Mouse (Mus musculus): ENCODE data around the gene Sfxn2. TPM values are rescaled to one million over a fixed set of nuclear protein-coding genes. Genes with fewer than 3 reads are reported as not detected.
A peak's percentile ranks its signal among the peaks of the same experiment; 100 is the strongest.

Sfxn2 gene
- polyA plus RNA-seq, 1 experiment from 2014 or later: 12.9 TPM

GRCm38 (mm10) chr19:46608158-46608557 is 35.0 kb downstream of the Sfxn2 start:
- 97% methylated on average over 7 of the region's 7 CpGs for WGBS
- Histone ChIP-seq H3K27me3 (no peaks in the 10 kb centered on the region), H3K36me3 (peaks cover 67% of the 10 kb centered on the region), H3K27ac (replicated peaks) (no peak overlapping the region), H3K4me1 (replicated peaks) (no peaks in the 10 kb centered on the region), H3K4me2 (no peak overlapping the region), H3K9ac (no peak overlapping the region), H3K4me3 (no peak overlapping the region), H3K9me3 (no peaks in the 10 kb centered on the region)
- ATAC-seq (ENCODE audit: low read depth): no peak

DNA sequence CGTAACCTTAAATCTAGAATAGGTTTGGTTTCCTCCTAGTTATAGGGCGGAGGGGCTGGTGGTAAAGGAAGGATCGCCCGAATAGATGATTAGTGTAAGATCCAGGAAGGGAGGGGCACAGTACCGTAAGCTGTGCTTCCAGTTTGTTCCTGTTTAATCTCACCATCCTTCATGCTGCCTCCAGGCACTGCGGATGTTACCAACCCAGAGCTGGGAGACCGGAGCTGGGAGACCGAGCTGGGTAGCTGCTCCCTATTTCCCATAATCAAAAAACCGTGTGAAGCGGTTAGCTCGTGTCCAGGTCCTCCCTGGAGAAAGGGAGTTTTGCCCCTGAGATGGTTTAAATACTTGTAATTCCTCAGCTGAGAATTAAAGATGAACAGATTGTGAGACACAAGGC is 43.2 kb downstream of the Sfxn2 start:
- Histone ChIP-seq H3K27ac (replicated peaks) (no peak overlapping the region), H3K9me3 (no peaks in the 10 kb centered on the region), H3K36me3 (peaks cover 33% of the 10 kb centered on the region), H3K4me1 (replicated peaks) (peaks cover 32% of the 10 kb centered on the region), H3K27me3 (no peaks in the 10 kb centered on the region), H3K4me3 (no peak overlapping the region), H3K9ac (no peak overlapping the region), H3K4me2 (no peak overlapping the region)
- WGBS: 87% methylated on average over 11 of the region's 11 CpGs
- no peak for ATAC-seq (ENCODE audit: low read depth)

DNA sequence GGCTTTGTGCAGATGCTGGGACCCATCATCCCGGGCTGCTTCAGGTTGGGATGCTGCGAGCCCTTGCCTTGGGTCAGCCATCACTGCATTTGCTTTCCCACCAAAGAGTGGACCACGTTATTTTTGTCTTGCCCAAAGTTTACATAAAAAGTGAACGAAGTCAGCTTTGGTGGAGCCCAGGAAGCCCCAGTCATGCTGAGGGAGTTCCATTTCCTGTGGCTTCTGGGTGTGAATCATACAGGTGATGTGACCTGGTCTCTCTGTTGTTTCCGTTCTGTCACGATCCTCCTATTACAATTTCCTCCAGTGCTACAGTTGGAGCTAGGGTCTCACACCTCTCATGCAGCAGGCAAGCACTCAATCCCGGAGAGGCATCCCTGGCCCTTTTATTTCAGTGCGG is 44.2 kb downstream of the Sfxn2 start:
- no peaks in the 10 kb centered on the region for H3K27me3 ChIP-seq
- no peak overlapping the region for H3K4me2 ChIP-seq
- no peak overlapping the region for H3K27ac ChIP-seq (replicated peaks)
- no peak overlapping the region for H3K9ac ChIP-seq
- ATAC-seq (ENCODE audit: low read depth): no peak
- H3K36me3 ChIP-seq: peaks cover 30% of the 10 kb centered on the region
- no peaks in the 10 kb centered on the region for H3K9me3 ChIP-seq
- WGBS: 84% methylated on average over 8 of the region's 8 CpGs
- peaks cover 42% of the 10 kb centered on the region for H3K4me1 ChIP-seq (replicated peaks)
- no peak overlapping the region for H3K4me3 ChIP-seq

- 70% methylated on average over 9 of the region's 9 CpGs for WGBS
- no peak overlapping the region for H3K4me2 ChIP-seq
- H3K9ac ChIP-seq: no peak overlapping the region
- H3K27me3 ChIP-seq: no peaks in the 10 kb centered on the region
- H3K4me1 ChIP-seq (replicated peaks): peaks cover 51% of the 10 kb centered on the region
- no peaks in the 10 kb centered on the region for H3K9me3 ChIP-seq
- peak overlapping the region; percentile 38 for H3K27ac ChIP-seq (replicated peaks)
- H3K36me3 ChIP-seq: peaks cover 20% of the 10 kb centered on the region
- H3K4me3 ChIP-seq: no peak overlapping the region
- ATAC-seq (ENCODE audit: low read depth): no peak
Measured at GRCm38 (mm10) chr19:46618322-46618721, 45.2 kb downstream of the Sfxn2 start.

- H3K4me1 ChIP-seq (replicated peaks): peaks cover 58% of the 10 kb centered on the region
- no peaks in the 10 kb centered on the region for H3K9me3 ChIP-seq
- no peak overlapping the region for H3K4me2 ChIP-seq
- peak overlapping the region; percentile 38; the same call in 1 of the 2 replicates for H3K27ac ChIP-seq (replicated peaks)
- WGBS: 77% methylated on average over 19 of the region's 19 CpGs
- ATAC-seq (ENCODE audit: low read depth): no peak
- no peak overlapping the region for H3K9ac ChIP-seq
- H3K36me3 ChIP-seq: peaks cover 13% of the 10 kb centered on the region
- H3K27me3 ChIP-seq: no peaks in the 10 kb centered on the region
- no peak overlapping the region for H3K4me3 ChIP-seq
Measured at GRCm38 (mm10) chr19:46619001-46619400, 45.8 kb downstream of the Sfxn2 start.

DNA sequence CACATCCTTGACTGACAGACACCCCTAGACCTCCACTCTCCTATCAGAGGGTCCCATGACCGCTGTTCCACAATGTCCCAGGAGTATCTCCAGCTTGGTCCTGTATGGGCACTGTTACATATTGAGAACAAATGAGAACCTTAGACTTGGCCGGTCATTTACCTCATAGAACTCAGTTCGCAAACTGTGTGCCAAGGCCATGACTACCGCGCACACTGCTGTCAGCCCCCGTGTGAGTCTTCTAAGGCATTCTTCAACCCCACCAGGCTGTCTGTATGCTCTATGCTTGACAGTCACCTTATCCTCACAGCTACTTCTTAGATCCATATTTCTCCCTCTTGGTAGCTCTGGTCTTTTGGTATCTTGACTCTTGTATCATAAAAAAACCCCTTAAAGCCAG is 46.4 kb downstream of the Sfxn2 start:
- Histone ChIP-seq H3K4me2 (no peak overlapping the region), H3K4me1 (replicated peaks) (peaks cover 63% of the 10 kb centered on the region), H3K27me3 (no peaks in the 10 kb centered on the region), H3K9ac (no peak overlapping the region), H3K9me3 (no peaks in the 10 kb centered on the region), H3K4me3 (no peak overlapping the region), H3K27ac (replicated peaks) (peak overlapping the region; percentile 34; the same call in 1 of the 2 replicates), H3K36me3 (peaks cover 8% of the 10 kb centered on the region)
- no peak for ATAC-seq (ENCODE audit: low read depth)
- 93% methylated on average over 6 of the region's 6 CpGs for WGBS

- H3K4me2 ChIP-seq: no peak overlapping the region
- H3K4me1 ChIP-seq (replicated peaks): peaks cover 68% of the 10 kb centered on the region
- 75% methylated on average over 14 of the region's 14 CpGs for WGBS
- H3K36me3 ChIP-seq: peaks cover 10% of the 10 kb centered on the region
- H3K9me3 ChIP-seq: no peaks in the 10 kb centered on the region
- H3K9ac ChIP-seq: no peak overlapping the region
- no peaks in the 10 kb centered on the region for H3K27me3 ChIP-seq
- no peak overlapping the region for H3K4me3 ChIP-seq
- ATAC-seq (ENCODE audit: low read depth): no peak
- peak overlapping the region; percentile 34; the same call in 1 of the 2 replicates for H3K27ac ChIP-seq (replicated peaks)
Measured at GRCm38 (mm10) chr19:46620016-46620808, 47.0 kb downstream of the Sfxn2 start.

GRCm38 (mm10) chr19:46621236-46622183 is 48.3 kb downstream of the Sfxn2 start:
- WGBS: 33% methylated on average over 19 of the region's 19 CpGs
- H3K4me3 ChIP-seq: no peak overlapping the region
- H3K4me2 ChIP-seq: no peak overlapping the region
- no peaks in the 10 kb centered on the region for H3K27me3 ChIP-seq
- H3K9ac ChIP-seq: no peak overlapping the region; the same call in 1 of the 2 replicates
- peaks cover 74% of the 10 kb centered on the region for H3K4me1 ChIP-seq (replicated peaks)
- peak overlapping the region; percentile 61 for H3K27ac ChIP-seq (replicated peaks)
- no peaks in the 10 kb centered on the region for H3K9me3 ChIP-seq
- peaks cover 17% of the 10 kb centered on the region for H3K36me3 ChIP-seq
- ATAC-seq (ENCODE audit: low read depth): no peak

GRCm38 (mm10) chr19:46622659-46623193 is 49.6 kb downstream of the Sfxn2 start:
- no peaks in the 10 kb centered on the region for H3K9me3 ChIP-seq
- H3K4me3 ChIP-seq: 0 out of 2 replicates have a peak overlapping the region, but pooled peaks have one; percentile 22
- peak overlapping the region; percentile 52 for H3K4me2 ChIP-seq
- 39% methylated on average over 12 of the region's 12 CpGs for WGBS
- peak overlapping the region; percentile 60 for H3K9ac ChIP-seq
- H3K27ac ChIP-seq (replicated peaks): peak overlapping the region; percentile 69
- no peak for ATAC-seq (ENCODE audit: low read depth)
- H3K36me3 ChIP-seq: peaks cover 17% of the 10 kb centered on the region
- peaks cover 74% of the 10 kb centered on the region for H3K4me1 ChIP-seq (replicated peaks)
- H3K27me3 ChIP-seq: no peaks in the 10 kb centered on the region

- peak overlapping the region; percentile 22 for H3K4me3 ChIP-seq
- 6% methylated on average over 16 of the region's 16 CpGs for WGBS
- H3K4me2 ChIP-seq: peak overlapping the region; percentile 52
- ATAC-seq (ENCODE audit: low read depth): peak; percentile 51
- H3K27ac ChIP-seq (replicated peaks): peak overlapping the region; percentile 69
- peak overlapping the region; percentile 60 for H3K9ac ChIP-seq
- H3K27me3 ChIP-seq: no peaks in the 10 kb centered on the region
- peaks cover 17% of the 10 kb centered on the region for H3K36me3 ChIP-seq
- H3K4me1 ChIP-seq (replicated peaks): peaks cover 73% of the 10 kb centered on the region
- no peaks in the 10 kb centered on the region for H3K9me3 ChIP-seq
Measured at GRCm38 (mm10) chr19:46623194-46623667, 50.1 kb downstream of the Sfxn2 start.

DNA sequence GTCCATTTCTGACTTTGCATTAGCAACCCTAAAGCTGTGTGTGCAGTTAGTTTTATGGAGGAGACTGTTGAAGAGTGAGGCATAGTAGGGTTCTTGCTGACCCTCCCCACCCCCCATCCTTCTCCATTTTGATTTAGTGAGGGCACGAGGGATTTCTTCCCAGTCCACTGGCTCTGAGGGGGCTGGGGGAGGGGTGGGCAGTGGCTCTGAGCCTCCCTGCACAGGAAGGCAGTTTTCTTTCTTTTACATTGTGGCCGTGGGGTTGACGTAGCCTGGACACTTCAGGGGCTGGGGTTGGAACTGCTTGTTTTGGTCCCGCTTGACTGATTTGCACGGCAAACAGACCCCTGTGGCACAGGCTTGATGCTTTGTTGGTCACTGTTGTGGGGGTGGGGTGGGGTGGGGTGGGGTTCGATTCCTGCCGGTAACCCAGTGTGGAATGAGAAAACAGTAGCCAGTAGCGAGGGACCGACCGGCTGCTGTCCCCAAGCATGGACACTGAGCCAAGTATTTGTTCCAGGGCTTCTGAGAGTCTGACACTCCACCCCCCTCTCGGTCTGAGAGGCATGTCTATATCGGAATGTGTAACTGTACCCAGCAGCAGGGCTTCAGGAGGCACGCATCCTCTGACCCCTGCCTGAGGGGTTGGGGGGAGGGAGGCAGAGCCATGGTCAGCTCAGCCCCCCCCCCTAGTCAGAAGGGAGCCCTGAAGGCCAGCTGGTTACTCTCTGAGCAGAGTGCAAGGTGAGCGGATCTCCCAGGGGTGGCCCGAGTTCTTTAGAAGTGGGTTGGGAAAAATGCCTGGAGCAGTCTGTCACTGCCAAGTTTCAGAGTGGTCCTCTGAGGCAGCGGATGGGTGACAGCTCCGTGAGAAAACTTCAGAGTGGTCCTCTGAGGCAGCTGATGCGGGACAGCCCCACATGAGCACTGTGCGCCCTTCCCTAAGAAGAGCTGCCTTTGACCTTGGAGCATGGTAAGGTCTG is 50.9 kb downstream of the Sfxn2 start:
- Histone ChIP-seq H3K4me2 (peak overlapping the region; percentile 52), H3K9me3 (no peaks in the 10 kb centered on the region), H3K9ac (peak overlapping the region; percentile 60), H3K4me1 (replicated peaks) (peaks cover 65% of the 10 kb centered on the region), H3K27ac (replicated peaks) (peak overlapping the region; percentile 69), H3K4me3 (peak overlapping the region; percentile 22), H3K36me3 (peaks cover 13% of the 10 kb centered on the region), H3K27me3 (no peaks in the 10 kb centered on the region)
- peak; percentile 51; the same call in 1 of the 2 replicates for ATAC-seq (ENCODE audit: low read depth)
- 20% methylated on average over 19 of the region's 19 CpGs for WGBS
